Mouse (Mus musculus) C2C12 (cell line): Measurements from ENCODE around the gene Rapgef2. TPM values are rescaled to one million over a fixed set of nuclear protein-coding genes. Genes with fewer than 3 reads are reported as not detected.

Source experiments
- H3K27me3 ChIP-seq: one replicate; pipeline ENCODE4 v1.6.1; 2011; ENCODE audit not compliant: control insufficient read depth, insufficient read depth, insufficient read length
- H3K36me3 ChIP-seq: one replicate; pipeline ENCODE4 v1.6.1; 2011; ENCODE audit not compliant: control insufficient read depth, insufficient read depth
- H3K4me3 ChIP-seq: one replicate; pipeline ENCODE4 v1.5.1; 2011; ENCODE audit warnings: mild to moderate bottlenecking, control low read depth; ENCODE audit not compliant: poor library complexity, insufficient read depth, severe bottlenecking
- H3K79me2 ChIP-seq: one replicate; pipeline ENCODE4 v1.6.1; 2011; ENCODE audit not compliant: control insufficient read depth, insufficient read depth
- H3K79me3 ChIP-seq: one replicate; pipeline ENCODE4 v1.6.1; 2011; ENCODE audit warnings: low read depth, control low read depth
- H3ac ChIP-seq: one replicate; pipeline ENCODE3; 2011; ENCODE audit warnings: low read depth; ENCODE audit not compliant: control insufficient read depth, insufficient read length
- CEBPB ChIP-seq: IDR thresholded peaks from one replicate; pipeline ENCODE4 v1.6.1; 2011; ENCODE audit warnings: low read depth, mild to moderate bottlenecking, control low read depth, moderate library complexity
- CTCF ChIP-seq: IDR thresholded peaks from one replicate; pipeline ENCODE4 v1.5.1; 2011; ENCODE audit not compliant: control insufficient read depth, insufficient read depth, insufficient read length
- FOSL1 ChIP-seq: IDR thresholded peaks from one replicate; pipeline ENCODE4 v1.8.0; 2011; ENCODE audit warnings: mild to moderate bottlenecking, low read length; ENCODE audit not compliant: poor library complexity, insufficient read depth, severe bottlenecking
- MAX ChIP-seq: IDR thresholded peaks from one replicate; pipeline ENCODE4 v1.6.1; 2011; ENCODE audit warnings: mild to moderate bottlenecking, control low read depth
- MYOD1 ChIP-seq: IDR thresholded peaks from one replicate; pipeline ENCODE4 v1.6.1; 2011; ENCODE audit warnings: low read depth; ENCODE audit not compliant: control insufficient read depth, insufficient read length
- MYOG ChIP-seq: IDR thresholded peaks from one replicate; pipeline ENCODE4 v1.6.1; 2011; ENCODE audit not compliant: control insufficient read depth, insufficient read length; ENCODE audit errors: extremely low read depth
- USF1 ChIP-seq: IDR thresholded peaks from one replicate; pipeline ENCODE4 v1.6.1; 2011; ENCODE audit warnings: low read depth, mild to moderate bottlenecking, control low read depth, moderate library complexity
- polyA plus RNA-seq: library from polyadenylated mRNA; unstranded; fragments of >200 nt; fragmentation: generic; extraction: Trizol; gene quantifications from one replicate; pipeline ENCODE4 v1.2.1, GENCODE M21; 2012; ENCODE audit warnings: missing spikeins

The Rapgef2 gene
- polyA plus RNA-seq, 1 experiment = 5.6 TPM

DNA sequence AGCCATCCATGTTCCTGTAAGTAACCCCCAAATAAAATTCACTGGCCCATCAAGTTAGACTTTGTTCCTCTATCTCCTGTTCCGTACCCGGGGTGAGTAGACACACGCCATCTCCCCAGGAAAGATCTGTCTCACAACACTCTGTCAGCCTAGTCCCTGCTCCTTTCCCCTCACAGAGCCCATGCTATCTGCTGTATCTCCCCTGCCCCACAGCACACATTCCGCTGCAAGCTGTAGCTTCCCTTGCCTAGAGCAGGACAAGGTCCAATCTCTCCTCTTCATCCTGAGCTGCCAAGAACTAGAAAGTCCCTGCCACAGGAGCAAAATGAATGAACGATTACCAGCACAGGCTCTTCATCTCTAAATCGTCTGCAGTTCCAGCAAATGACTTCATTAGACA, 184.6 kb downstream of the Rapgef2 start:
- no peak overlapping the region for H3ac ChIP-seq
- H3K27me3 ChIP-seq = no peaks in the 10 kb centered on the region
- H3K79me3 ChIP-seq = no peaks in the 10 kb centered on the region
- peaks cover 21% of the 10 kb centered on the region for H3K36me3 ChIP-seq
- no peaks in the 10 kb centered on the region for H3K79me2 ChIP-seq
- no peak overlapping the region for H3K4me3 ChIP-seq
- no peak for TF ChIP-seq MYOG
- TF ChIP-seq MAX = no peak
- no peak for TF ChIP-seq CEBPB
- TF ChIP-seq MYOD1 = no peak
- TF ChIP-seq FOSL1 = no peak
- no peak for TF ChIP-seq CTCF
- TF ChIP-seq USF1 = no peak

DNA sequence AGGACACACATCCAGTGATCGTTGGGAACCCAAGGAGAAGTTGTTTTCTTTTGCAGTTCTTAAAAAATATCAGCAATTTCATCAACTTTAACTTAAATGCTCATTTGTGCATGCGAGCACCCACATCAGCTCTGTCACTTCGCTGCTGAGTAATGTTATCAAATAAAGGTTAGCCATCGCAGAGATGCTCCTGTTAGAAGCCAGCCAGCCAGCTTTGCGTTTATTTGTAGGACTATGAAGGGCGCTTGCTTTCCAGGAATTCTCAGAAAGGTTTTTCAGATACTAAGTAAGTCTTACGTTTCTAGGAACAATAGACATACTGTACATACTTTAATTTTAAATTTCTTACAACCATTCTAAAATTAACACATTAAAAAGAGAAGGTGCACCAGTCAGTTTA, 185.5 kb downstream of the Rapgef2 start:
- Histone ChIP-seq H3ac (no peak overlapping the region), H3K36me3 (peaks cover 21% of the 10 kb centered on the region), H3K79me3 (no peaks in the 10 kb centered on the region), H3K27me3 (no peaks in the 10 kb centered on the region), H3K4me3 (no peak overlapping the region), H3K79me2 (no peaks in the 10 kb centered on the region)
- no peak for TF ChIP-seq MYOG
- no peak for TF ChIP-seq MYOD1
- no peak for TF ChIP-seq USF1
- TF ChIP-seq CTCF = no peak
- no peak for TF ChIP-seq FOSL1
- no peak for TF ChIP-seq CEBPB
- TF ChIP-seq MAX = no peak

DNA sequence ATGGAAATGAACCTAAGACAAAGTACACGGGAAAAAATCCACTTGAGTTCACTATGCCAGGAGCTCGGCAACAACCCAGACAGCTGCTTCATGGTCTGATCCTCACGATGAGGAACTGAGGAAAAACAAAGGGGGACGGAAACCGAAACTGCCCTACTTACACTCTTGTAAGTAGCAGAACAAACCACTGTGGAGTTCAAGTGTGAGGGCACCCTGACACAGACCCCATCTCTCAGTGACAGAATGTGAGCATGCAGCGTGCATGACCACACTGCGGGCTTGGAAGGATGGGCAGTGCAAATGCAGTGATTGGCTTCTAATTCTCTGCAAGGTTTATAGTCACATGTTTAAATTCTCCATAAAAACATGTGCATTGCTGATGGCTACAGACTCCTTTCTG, 197.2 kb downstream of the Rapgef2 start:
- TF ChIP-seq FOSL1 (no peak), MAX (no peak), USF1 (no peak), MYOD1 (no peak), CTCF (no peak), CEBPB (no peak), MYOG (no peak)
- no peaks in the 10 kb centered on the region for H3K27me3 ChIP-seq
- H3K79me3 ChIP-seq = no peaks in the 10 kb centered on the region
- H3K4me3 ChIP-seq = no peak overlapping the region
- H3K79me2 ChIP-seq = no peaks in the 10 kb centered on the region
- no peak overlapping the region for H3ac ChIP-seq
- H3K36me3 ChIP-seq = peaks cover 79% of the 10 kb centered on the region

DNA sequence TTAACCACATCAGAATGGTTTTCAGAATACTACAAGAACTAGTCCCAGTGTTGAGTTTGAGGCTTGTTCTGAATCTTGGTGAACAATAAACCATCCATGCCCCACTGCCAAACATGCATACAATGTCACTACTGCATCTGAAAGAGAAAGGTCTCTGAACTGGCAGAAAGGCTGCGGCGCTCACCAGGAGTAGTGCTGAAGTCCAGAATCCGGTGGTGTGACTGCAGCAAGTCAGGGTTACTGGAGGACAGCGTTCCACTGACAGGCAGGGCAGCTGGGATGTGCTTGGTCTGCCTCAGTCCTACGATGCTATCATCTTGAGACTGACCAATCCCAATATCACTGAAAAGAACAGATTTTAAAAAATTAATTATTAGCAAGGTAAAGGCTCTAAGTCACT, 197.9 kb downstream of the Rapgef2 start:
- Histone ChIP-seq H3K27me3 (no peaks in the 10 kb centered on the region), H3K79me3 (no peaks in the 10 kb centered on the region), H3ac (no peak overlapping the region), H3K36me3 (peaks cover 81% of the 10 kb centered on the region), H3K79me2 (no peaks in the 10 kb centered on the region), H3K4me3 (no peak overlapping the region)
- TF ChIP-seq CTCF (no peak), MAX (no peak), USF1 (no peak), MYOG (no peak), CEBPB (no peak), FOSL1 (no peak), MYOD1 (no peak)

GRCm38 (mm10) chr3:79086282-79086681, 200.0 kb downstream of the Rapgef2 start:
- Histone ChIP-seq H3K4me3 (no peak overlapping the region), H3K36me3 (peaks cover 72% of the 10 kb centered on the region), H3K79me3 (no peaks in the 10 kb centered on the region), H3K79me2 (no peaks in the 10 kb centered on the region), H3K27me3 (no peaks in the 10 kb centered on the region), H3ac (no peak overlapping the region)
- TF ChIP-seq CEBPB = no peak
- no peak for TF ChIP-seq MYOG
- TF ChIP-seq MYOD1 = no peak
- TF ChIP-seq CTCF = no peak
- no peak for TF ChIP-seq FOSL1
- no peak for TF ChIP-seq MAX
- no peak for TF ChIP-seq USF1

DNA sequence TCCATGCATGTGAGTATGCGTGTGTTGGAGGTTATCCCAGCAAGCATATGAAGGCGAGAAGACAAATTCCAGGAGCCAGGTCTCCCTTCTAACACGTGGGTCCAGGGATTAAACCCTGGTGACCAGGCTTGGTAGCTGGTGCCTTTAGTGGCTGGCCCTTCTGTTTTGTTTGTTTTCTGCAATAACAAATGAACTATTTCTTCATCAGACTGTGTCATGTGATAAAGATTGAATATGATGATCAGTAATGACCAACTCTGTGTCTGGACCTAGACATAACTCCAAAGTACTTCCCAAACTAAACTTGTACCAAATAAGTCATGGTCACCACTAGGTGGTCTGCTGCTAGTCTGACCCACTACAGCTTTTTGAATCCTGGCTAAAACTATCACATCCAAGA, 202.4 kb downstream of the Rapgef2 start:
- no peaks in the 10 kb centered on the region for H3K79me3 ChIP-seq
- TF ChIP-seq MAX (no peak), MYOD1 (no peak), MYOG (no peak), CEBPB (no peak), CTCF (no peak), USF1 (no peak), FOSL1 (no peak)
- peaks cover 70% of the 10 kb centered on the region for H3K36me3 ChIP-seq
- H3ac ChIP-seq = no peak overlapping the region
- H3K27me3 ChIP-seq = no peaks in the 10 kb centered on the region
- H3K79me2 ChIP-seq = no peaks in the 10 kb centered on the region
- H3K4me3 ChIP-seq = no peak overlapping the region
